Mouse (Mus musculus): Measurements from ENCODE around the gene Zmynd8.

The Zmynd8 gene

GRCm38 (mm10) chr2:165899923-165900322 is 1.1 kb upstream of the Zmynd8 start:
- no peak for ATAC-seq (ENCODE audit: insufficient number of reproducible peaks, low FRiP score, low TSS enrichment)

- no peak for ATAC-seq (ENCODE audit: insufficient number of reproducible peaks, low FRiP score, low TSS enrichment)
Measured at GRCm38 (mm10) chr2:165899474-165899873, 658 bp upstream of the Zmynd8 start.

- no peak for ATAC-seq (ENCODE audit: insufficient number of reproducible peaks, low FRiP score, low TSS enrichment)
Measured at GRCm38 (mm10) chr2:165896171-165896570, 2.6 kb downstream of the Zmynd8 start.

- ATAC-seq (ENCODE audit: insufficient number of reproducible peaks, low FRiP score, low TSS enrichment) = no peak
Measured at GRCm38 (mm10) chr2:165895687-165896086, 3.1 kb downstream of the Zmynd8 start.

GRCm38 (mm10) chr2:165894533-165894932 is 4.3 kb downstream of the Zmynd8 start:
- no peak for ATAC-seq (ENCODE audit: insufficient number of reproducible peaks, low FRiP score, low TSS enrichment)

GRCm38 (mm10) chr2:165893232-165893631 is 5.6 kb downstream of the Zmynd8 start:
- ATAC-seq (ENCODE audit: insufficient number of reproducible peaks, low FRiP score, low TSS enrichment) = no peak

GRCm38 (mm10) chr2:165892626-165893025 is 6.2 kb downstream of the Zmynd8 start:
- no peak for ATAC-seq (ENCODE audit: insufficient number of reproducible peaks, low FRiP score, low TSS enrichment)

- no peak for ATAC-seq (ENCODE audit: insufficient number of reproducible peaks, low FRiP score, low TSS enrichment)
Measured at GRCm38 (mm10) chr2:165890401-165890800, 8.4 kb downstream of the Zmynd8 start.

- no peak for ATAC-seq (ENCODE audit: insufficient number of reproducible peaks, low FRiP score, low TSS enrichment)
Measured at GRCm38 (mm10) chr2:165889874-165890273, 8.9 kb downstream of the Zmynd8 start.

GRCm38 (mm10) chr2:165889266-165889665 is 9.6 kb downstream of the Zmynd8 start:
- ATAC-seq (ENCODE audit: insufficient number of reproducible peaks, low FRiP score, low TSS enrichment) = no peak

- no peak for ATAC-seq (ENCODE audit: insufficient number of reproducible peaks, low FRiP score, low TSS enrichment)
Measured at GRCm38 (mm10) chr2:165888813-165889221, 10.0 kb downstream of the Zmynd8 start.

GRCm38 (mm10) chr2:165888396-165888795 is 10.4 kb downstream of the Zmynd8 start:
- ATAC-seq (ENCODE audit: insufficient number of reproducible peaks, low FRiP score, low TSS enrichment) = no peak

GRCm38 (mm10) chr2:165886857-165887628 is 11.8 kb downstream of the Zmynd8 start:
- no peak for ATAC-seq (ENCODE audit: insufficient number of reproducible peaks, low FRiP score, low TSS enrichment)

GRCm38 (mm10) chr2:165886482-165886856 is 12.3 kb downstream of the Zmynd8 start:
- peak; percentile 38; the same call in 1 of the 2 replicates for ATAC-seq (ENCODE audit: insufficient number of reproducible peaks, low FRiP score, low TSS enrichment)

GRCm38 (mm10) chr2:165885951-165886320 is 12.9 kb downstream of the Zmynd8 start:
- ATAC-seq (ENCODE audit: insufficient number of reproducible peaks, low FRiP score, low TSS enrichment) = no peak

- ATAC-seq (ENCODE audit: insufficient number of reproducible peaks, low FRiP score, low TSS enrichment) = no peak
Measured at GRCm38 (mm10) chr2:165885225-165885950, 13.4 kb downstream of the Zmynd8 start.

GRCm38 (mm10) chr2:165884577-165885224 is 14.1 kb downstream of the Zmynd8 start:
- peak; percentile 16; the same call in 1 of the 2 replicates for ATAC-seq (ENCODE audit: insufficient number of reproducible peaks, low FRiP score, low TSS enrichment)

- no peak for ATAC-seq (ENCODE audit: insufficient number of reproducible peaks, low FRiP score, low TSS enrichment)
Measured at GRCm38 (mm10) chr2:165883846-165884576, 14.8 kb downstream of the Zmynd8 start.

- no peak for ATAC-seq (ENCODE audit: insufficient number of reproducible peaks, low FRiP score, low TSS enrichment)
Measured at GRCm38 (mm10) chr2:165883006-165883405, 15.8 kb downstream of the Zmynd8 start.

- ATAC-seq (ENCODE audit: insufficient number of reproducible peaks, low FRiP score, low TSS enrichment) = no peak
Measured at GRCm38 (mm10) chr2:165881585-165882431, 17.0 kb downstream of the Zmynd8 start.

Data from cerebellum, adult (tissue).